Mouse (Mus musculus): ENCODE results near the gene Spef2.
"Not testable (repeated sequence)": the region's sequence is repeated elsewhere in the genome, so short reads cannot be mapped to it uniquely, and the experiment has no call there.

Spef2 gene

GRCm38 (mm10) chr15:9668575-9668974, 80.1 kb downstream of the Spef2 start:
- no peak for DNase-seq (ENCODE audit: low spot score)

- not testable (repeated sequence) for DNase-seq (ENCODE audit: low spot score)
These were observed 83.7 kb downstream of the Spef2 start for GRCm38 (mm10) chr15:9664948-9665347.

- no peak for DNase-seq (ENCODE audit: low spot score)
These were observed 87.5 kb downstream of the Spef2 start for GRCm38 (mm10) chr15:9661215-9661614.

DNA sequence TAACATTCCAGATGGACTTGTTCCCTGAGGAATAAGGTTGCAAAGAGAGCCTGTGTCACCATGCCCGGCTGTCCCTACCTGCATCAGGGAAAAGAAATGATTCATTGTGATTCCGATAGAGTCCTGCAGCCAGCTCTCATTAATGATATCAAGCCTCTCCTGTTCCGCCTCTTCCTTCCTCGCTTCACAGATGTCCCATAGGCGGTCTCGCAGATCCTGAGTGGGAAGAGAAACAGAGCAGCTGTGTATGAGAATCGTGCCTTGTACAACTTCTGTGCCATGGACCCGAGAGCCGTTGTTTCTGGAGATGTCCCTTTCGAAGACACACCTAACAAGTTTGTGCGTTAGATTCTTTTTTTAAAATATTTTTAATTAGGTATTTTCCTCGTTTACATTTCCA, 114.2 kb downstream of the Spef2 start:
- DNase-seq (ENCODE audit: low spot score): no peak

GRCm38 (mm10) chr15:9631657-9632056, 117.0 kb downstream of the Spef2 start:
- no peak for DNase-seq (ENCODE audit: low spot score)

GRCm38 (mm10) chr15:9629660-9630059, 119.0 kb downstream of the Spef2 start:
- DNase-seq (ENCODE audit: low spot score): no peak

DNA sequence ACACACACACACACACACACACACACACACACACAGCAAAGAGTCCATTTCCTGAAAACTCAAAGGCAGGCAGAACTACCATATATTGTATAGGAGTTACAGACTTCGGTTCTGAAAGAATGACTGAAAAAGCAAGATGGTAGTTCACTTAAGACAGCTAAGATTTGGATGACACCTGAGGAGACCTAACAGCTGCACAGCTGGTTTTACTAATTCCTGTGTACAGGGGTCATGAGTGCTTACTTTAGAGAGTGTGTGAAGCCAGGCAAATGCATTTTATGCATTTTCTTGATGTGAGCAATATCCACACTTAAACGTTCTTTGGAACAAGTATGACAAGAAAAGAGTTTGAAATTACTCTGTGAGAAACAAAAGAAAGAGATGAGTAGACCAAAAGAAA, 124.0 kb downstream of the Spef2 start:
- no peak for DNase-seq (ENCODE audit: low spot score)

DNA sequence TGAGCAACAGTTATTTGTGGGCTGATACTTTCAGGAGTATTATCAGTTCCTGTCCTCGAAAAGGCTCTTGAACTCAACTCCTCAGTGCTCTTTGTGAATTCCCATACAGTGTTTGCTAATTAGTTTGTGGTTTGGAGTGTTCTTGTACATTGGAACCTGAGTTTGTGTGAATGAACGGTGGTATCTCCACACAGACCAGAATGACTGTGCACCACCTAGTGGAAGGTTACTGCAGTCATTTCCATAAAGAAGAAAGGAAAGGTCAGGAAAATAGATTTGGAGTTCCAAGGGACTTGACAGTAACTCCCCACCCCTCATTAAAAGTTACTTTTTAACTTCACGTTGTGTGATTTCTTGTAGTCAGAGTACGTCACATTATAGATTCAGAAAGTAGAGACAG, 140.5 kb downstream of the Spef2 start:
- DNase-seq (ENCODE audit: low spot score): peak; percentile 3

- no peak for DNase-seq (ENCODE audit: low spot score)
These were observed 148.6 kb downstream of the Spef2 start for GRCm38 (mm10) chr15:9600088-9600455.

DNA sequence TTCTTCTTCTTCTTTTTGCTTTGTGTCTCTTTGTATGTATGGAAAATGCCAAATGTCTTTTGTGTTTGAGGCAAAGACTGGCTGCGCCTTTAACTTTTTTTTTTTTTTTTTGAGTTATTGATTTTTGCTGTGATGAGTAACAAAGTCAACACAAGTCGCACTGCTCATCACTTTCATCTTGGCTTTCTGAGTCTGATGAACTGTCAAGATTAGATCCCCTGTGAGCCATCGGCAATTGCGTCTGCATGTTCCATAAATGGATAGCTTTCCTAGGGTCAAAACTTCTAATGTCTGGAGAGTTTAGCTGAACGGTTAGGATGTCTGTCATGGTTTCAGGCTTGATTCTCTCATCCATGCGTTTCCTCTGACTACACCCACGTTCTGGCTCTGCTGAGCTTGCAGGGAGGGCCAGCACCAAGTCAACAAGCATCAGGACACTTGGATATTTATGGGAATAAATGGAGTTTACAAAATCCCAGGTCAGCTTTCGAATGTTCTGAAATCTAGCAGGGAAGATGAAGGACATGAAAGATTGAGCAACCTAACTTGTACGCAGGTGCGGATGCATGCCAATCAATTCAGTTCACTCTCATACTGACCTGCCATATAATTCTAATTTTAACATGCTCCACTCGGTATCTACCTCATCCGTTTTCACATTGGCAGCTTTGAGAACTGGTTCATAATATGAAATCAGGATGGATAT, 149.1 kb downstream of the Spef2 start:
- no peak for DNase-seq (ENCODE audit: low spot score)

DNA sequence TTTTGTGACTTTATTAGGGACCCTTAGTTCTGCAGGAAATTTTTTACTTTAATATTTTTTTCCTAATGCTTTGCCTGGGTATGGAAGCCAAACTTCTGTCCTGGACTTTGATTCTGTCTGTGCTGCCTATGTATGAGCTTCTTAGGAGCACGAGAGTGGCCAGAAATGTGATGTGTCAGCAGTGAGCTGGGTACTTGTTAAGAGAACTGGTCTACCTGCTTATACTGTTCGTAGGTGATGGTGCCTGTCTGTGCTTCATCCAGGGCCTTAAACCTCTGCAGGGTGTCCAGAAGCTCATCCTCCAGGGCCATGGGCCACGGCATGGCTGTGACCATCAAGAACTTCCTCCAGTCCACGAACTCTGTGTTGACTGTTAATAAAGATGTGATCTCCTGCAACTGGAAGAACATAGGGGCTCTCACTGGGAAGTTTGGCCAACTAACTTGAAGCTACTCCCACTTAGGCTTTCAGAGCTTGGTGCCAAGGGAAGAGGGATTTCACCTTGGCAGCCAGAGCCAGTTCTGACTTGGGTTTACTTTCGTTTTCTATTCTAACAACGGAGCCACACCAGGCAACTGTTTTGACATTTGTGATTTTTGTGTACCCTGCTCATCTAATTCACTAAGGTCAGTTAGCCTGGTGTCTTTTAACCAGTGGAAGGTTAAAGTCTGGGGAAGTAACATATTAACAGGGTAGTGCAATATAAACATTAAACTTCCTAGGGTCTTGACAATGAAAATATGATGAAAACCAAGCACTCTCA, 152.2 kb downstream of the Spef2 start:
- DNase-seq (ENCODE audit: low spot score): no peak

- no peak for DNase-seq (ENCODE audit: low spot score)
These were observed 158.7 kb downstream of the Spef2 start for GRCm38 (mm10) chr15:9589939-9590338.

DNA sequence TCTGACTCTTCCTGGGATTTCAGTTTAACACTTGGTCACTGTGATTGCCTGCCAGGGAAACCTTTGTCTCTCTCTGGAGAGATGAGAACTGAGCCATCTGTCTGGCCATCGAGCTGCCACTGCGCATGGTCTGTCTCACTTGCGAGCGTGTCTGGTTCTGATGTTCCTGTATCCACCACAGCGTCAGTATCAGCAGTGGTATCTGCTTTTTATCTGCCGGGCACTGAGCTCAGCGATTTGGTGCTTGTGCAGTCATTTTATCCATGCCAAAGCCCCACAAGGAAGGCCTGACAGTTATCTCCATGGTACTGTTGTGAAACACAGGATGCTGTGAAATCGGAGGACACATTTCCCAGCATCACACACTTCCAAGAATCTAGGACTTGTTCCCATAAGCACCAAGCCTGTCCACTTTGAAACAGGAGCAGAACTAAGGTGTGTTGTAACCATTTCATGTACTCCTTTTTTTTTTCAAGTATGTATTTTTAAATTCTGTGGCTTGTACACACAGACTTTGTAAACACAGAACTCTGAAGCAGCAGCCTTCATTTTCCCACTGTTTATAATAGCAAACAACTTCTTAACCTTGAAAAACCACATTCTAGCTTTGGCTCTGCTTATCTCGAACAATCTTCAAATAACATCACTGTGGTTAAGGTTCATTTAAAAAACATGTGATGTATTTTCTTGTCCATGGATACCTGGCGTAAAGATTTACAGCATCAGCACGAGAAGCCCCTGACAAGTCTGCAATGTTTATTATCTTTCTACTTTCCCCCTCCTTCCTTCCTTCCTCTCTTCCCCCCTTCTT, 168.0 kb downstream of the Spef2 start:
- no peak for DNase-seq (ENCODE audit: low spot score)

GRCm38 (mm10) chr15:9577303-9577702, 171.4 kb downstream of the Spef2 start:
- DNase-seq (ENCODE audit: low spot score): no peak

DNA sequence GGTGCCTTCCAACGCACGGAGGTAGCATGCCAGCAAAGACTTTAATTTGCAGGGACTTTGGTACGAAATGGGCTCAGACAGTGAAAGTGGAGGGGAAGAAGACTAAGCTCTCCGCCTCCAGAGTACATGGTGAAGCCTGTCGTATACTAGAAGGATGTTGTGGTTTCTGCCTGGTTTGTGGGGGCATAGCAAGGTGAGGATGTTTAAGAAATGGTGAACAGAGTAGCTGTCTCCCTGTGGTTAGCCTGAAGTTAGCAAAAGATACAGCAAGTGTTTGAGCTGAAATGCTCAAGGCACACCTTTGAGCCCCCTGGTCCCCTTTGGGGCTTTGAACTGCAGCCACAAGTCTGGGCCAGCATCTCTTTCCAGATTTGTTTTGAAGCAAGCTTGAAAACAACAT, 173.9 kb downstream of the Spef2 start:
- DNase-seq (ENCODE audit: low spot score): no peak

DNA sequence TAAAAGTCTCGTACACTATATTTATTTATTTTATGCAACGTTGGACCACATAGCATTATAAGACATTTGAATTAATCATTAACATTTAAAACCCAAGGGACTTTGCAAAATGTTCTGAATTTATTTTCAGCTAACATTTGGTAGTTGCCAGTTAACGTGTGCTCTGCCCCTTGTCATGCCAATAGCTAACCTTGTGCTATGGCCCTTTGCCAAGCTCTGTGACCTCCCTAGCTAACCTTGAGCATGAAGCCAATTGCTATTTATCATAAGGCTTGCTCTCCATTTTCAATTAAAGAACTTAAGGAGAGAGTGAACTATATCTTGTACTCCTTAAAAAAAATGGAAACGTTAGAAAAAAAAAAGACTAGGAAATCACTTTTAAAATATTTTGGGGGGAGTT, 175.3 kb downstream of the Spef2 start:
- DNase-seq (ENCODE audit: low spot score): no peak

DNA sequence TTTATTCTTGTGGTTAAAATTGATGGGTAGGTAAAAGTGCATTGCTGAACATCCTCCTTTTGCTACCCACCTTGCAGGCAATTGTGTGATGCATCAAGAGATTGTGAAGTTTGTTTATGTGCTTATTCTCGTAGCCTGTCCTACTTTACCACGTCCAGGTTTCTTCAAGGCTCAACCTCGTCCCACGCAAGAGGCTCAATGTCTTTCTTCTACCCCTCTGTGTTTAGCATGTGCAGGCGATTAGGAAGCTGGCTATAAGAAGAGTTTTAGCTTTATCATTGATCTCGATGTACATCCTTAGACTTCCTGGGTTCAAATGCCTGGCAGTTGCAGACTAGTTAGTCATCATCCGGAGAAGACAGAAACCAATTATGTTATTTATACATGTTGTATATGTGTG, 176.0 kb downstream of the Spef2 start:
- no peak for DNase-seq (ENCODE audit: low spot score)

- DNase-seq (ENCODE audit: low spot score): no peak
These were observed 176.8 kb downstream of the Spef2 start for GRCm38 (mm10) chr15:9571896-9572295.

- no peak for DNase-seq (ENCODE audit: low spot score)
These were observed 181.4 kb downstream of the Spef2 start for GRCm38 (mm10) chr15:9567316-9567715.

DNA sequence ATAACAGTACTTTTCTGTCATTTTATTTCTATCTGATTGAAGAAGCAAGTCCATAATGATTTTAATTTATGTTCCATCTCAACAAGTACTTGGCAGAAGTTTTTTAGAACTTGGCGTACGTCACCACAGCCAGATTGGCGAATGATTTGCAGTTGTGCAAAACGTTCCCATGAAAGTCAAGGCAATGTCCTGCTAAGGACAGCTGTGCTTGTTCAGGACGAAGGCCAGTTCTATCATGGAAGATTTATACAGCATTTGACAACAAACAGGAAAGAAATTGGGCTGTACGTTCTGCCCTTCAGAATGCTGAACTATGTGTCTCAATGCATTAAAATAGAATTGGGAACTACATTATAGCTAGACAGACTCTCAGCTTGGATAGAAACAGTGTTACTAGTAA, 183.3 kb downstream of the Spef2 start:
- no peak for DNase-seq (ENCODE audit: low spot score)

DNA sequence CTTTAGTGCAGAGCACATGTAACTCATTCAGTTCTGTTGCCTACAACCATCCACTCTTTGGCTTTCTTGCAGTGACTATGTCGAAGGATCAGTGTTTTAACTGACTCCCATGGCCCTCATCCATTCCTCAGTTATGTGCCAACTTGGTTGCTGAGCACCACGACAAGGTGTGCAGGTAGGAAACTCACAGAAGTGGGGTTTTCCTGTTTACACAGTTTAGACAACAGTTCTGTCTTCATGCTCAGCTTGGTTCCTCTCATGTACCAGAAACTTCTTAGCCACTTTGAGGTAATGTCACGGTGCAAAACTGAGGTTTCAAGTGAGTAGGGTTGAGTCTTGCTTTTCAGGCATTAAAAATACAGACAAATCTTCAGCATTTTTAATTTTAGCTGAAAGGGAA, 184.5 kb downstream of the Spef2 start:
- no peak for DNase-seq (ENCODE audit: low spot score)

GRCm38 (mm10) chr15:9557264-9557663, 191.4 kb downstream of the Spef2 start:
- DNase-seq (ENCODE audit: low spot score): not testable (repeated sequence)

DNA sequence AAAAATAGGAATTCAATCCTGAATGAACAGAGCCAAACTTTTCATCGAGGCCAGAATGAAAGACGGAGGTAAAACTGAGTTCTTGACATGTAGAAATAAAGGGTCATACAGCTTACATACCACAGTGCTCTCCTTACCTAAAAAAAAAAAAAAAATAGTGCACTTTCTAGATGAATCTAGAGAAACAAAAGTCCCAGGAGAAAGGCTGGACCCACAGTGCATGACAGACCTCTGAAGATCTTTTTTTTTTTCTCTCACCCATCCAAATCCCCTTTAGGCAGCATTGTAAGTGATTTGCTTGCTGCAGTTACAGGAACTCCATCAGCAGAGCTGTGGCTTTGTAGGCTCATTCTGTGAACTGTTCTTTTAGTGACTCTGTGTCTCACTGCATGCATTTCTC, 199.7 kb downstream of the Spef2 start:
- DNase-seq (ENCODE audit: low spot score): no peak
